Mouse (Mus musculus): ENCODE measurements at regions not wholly inside any gene's neighbourhood (a gene's known extent, or its start where the extent isn't known, plus 50 kb on each side); places are given as distances from the start of the nearest gene placed in this dataset.

DNA sequence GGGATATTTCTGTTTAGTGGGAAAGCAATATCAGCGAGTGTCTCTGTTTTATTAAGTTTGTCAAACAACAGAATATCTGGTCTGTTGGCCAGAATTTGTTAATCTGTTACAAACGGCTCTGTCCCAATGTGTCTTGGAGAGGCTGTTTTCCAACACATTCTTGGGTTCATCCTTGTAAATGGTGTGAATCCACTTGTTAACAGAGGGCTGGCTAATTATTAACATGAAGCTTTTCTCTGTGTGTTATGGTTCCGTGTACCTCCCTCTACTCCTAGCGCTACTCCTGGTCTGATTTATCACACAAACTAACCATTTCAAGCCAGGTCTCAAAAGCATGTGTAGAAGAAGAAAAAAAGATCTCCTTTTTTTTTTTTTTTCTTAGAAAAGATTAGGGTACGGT, 60.4 kb downstream of the Pou3f3 start:
- intact Hi-C loops (cut with DNase I): no loop called here
- no peak for DNase-seq

DNA sequence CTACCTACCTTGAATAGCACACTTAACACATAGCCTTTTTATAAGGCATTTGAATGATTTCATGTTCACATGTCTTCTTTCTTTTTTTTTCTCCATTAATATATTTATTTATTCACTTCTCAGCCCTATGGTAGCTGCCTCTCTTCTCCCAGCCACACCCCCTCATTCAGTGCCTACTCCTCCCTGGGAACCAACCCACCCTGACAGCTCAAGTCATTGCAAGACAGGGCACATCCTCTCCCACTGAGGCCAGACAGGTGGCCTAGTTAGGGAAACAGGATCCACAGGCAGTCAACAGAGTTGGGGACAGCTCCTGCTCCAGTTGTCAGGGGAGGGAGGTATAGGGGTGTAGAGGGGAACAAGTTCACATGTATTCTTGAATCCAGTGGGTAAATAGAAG, 60.9 kb downstream of the Pou3f3 start:
- DNase-seq: no peak
- intact Hi-C loops (cut with DNase I): no loop called here

DNA sequence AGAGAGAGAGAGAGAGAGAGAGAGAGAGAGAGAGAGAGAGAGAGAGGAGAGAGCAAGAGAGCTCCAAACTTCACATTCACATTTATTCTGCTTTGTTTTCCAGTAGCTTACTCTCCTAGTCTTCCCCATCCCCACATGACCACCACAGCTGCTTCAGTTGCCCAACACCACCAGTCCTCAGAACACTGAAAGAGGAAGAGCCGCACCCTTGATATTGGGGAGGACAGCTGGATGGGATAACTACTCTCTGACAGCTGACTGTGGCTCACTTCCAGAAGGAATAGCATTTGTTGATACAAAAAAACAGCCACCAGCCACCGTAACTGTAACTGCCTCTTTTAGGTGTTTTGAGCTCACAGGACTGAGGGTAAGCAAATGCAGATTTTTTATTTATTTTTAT, 67.9 kb downstream of the Pou3f3 start:
- intact Hi-C loops (cut with DNase I): no loop called here
- DNase-seq: peak; percentile 27 to 29

DNA sequence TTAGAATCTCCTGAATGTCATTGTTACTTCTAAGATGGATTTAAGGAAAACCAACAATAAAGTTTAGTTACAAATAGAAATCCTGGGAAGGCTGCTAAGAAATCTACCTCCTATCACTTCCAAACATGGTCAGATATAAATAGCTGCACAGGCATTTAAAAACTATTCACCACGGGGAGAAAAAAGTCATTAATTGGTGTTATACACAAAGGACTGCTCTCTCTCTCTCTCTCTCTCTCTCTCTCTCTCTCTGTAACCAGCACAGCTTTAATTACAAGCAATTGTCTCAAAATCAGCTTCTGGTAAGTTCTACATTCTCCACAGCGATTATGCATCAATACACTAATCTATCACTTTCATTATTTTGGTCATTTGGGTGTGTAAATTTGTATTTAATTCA, 68.5 kb downstream of the Pou3f3 start:
- intact Hi-C loops (cut with DNase I): no loop called here
- no peak for DNase-seq

GRCm38 (mm10) chr1:42770085-42770484, 74.5 kb downstream of the Pou3f3 start:
- DNase-seq: no peak
- intact Hi-C loops (cut with DNase I): no loop called here

GRCm38 (mm10) chr1:42772000-42772399, 76.4 kb downstream of the Pou3f3 start:
- DNase-seq: no peak
- intact Hi-C loops (cut with DNase I): no loop called here

- no peak for DNase-seq
- intact Hi-C loops (cut with DNase I): no loop called here
Observed at GRCm38 (mm10) chr1:42773851-42774464, 77.1 kb upstream of the Mrps9 start.

DNA sequence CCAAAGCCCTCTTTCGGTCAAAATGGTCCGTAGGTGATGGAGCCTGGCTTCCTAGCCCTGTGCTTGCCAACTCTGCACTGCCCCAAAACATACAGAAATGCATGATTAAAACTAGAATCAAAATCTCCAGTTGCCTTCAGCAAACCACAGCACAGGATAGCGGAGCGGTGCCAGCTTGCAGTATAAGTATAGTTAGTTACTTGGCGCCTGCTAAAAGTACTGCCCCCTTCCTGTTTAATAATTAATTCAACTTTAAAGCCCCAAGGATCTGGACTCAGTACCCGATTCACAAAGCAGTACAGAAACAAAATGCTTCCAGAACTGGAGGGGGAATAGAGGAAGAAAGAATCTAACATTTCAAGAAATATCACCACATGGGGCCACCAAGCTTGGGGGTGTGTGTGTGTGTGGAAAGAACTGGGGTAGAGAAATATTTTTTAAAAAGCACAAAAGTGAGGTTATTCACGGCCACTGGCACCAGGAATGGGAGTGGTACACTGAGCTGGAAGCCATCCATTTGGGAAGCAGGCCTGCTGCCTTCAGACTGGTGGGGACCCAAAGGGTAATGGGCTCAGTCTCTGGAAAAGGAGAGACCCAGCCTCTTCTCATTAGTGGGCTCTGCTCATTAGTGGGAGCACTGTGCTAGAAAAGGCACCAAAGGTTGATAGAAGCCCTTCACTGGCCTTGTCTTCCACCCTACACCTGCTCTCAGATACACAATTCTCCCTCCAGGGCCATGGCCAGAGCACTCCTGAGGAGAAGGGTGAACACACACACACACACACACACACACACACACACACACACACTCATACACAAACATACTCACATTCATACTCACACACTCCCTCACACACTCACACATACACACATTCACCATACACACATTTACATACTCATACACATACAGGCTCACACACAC, 75.8 kb upstream of the Mrps9 start:
- intact Hi-C loops (cut with DNase I): no loop called here
- no peak for DNase-seq

- intact Hi-C loops (cut with DNase I): no loop called here
Observed at GRCm38 (mm10) chr1:42775893-42776287, 75.1 kb upstream of the Mrps9 start.

GRCm38 (mm10) chr1:42777416-42777815, 73.6 kb upstream of the Mrps9 start:
- intact Hi-C loops (cut with DNase I): no loop called here
- DNase-seq: no peak

More at GRCm38 (mm10) chr1:42775893-42776287, 75.1 kb upstream of the Mrps9 start:
- no peak for DNase-seq

DNA sequence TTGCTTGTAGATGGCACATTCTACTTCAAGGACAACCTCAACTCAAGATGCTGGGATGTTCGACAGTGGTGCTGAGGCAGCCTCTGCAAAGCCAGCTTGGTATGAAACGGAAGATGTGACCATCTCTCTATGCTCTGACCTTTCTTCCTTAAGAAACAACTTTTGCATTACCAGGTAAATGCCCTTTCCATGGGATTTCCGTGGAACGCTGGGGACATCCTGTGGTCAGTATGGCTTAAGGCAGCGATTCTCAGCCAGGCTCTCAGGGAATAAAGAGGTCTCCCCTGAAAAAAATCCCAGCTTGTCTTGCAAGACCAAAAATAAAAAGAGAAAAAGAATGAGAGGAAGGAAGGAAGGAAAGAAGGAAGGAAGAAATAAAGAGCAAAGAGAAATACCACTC, 71.3 kb upstream of the Mrps9 start:
- DNase-seq: peak; percentile 11 to 44
- intact Hi-C loops (cut with DNase I): no loop called here

- DNase-seq: no peak
- intact Hi-C loops (cut with DNase I): no loop called here
Observed at GRCm38 (mm10) chr1:42780266-42780665, 70.8 kb upstream of the Mrps9 start.

GRCm38 (mm10) chr1:42781533-42781932, 69.5 kb upstream of the Mrps9 start:
- intact Hi-C loops (cut with DNase I): no loop called here

DNA sequence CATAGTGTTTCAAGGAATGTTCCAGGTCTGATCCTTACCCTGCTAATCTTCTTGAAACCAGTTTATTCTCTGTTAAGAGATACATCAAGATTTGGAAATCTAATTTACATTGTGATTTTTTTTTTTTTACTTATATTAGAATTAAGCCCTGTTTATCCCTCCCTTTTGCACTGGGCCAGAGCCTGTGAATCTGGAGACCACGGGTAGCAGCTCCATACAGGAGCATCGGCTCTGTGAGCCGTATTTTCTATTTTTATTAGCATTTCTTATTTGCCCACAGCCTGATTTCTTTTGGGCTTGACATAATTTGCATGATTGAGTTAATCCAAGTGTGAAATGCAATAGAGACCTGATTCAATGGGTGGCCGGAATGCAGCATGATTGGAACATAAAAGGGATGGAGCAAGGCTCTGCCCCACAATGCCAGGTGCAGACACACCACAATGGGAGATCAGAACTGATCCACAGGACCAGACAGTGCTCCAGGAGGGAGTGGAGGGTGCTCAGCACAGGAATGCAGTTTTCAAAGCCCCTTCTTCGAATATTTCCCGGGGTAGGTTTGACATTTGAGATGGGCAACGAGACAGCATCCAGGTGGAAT, 67.9 kb upstream of the Mrps9 start:
- intact Hi-C loops (cut with DNase I): no loop called here
- DNase-seq: no peak

More at GRCm38 (mm10) chr1:42781533-42781932, 69.5 kb upstream of the Mrps9 start:
- no peak for DNase-seq

- intact Hi-C loops (cut with DNase I): no loop called here
- DNase-seq: no peak
Observed at GRCm38 (mm10) chr1:42787240-42787639, 63.8 kb upstream of the Mrps9 start.

GRCm38 (mm10) chr1:42788413-42788812, 62.6 kb upstream of the Mrps9 start:
- intact Hi-C loops (cut with DNase I): no loop called here
- no peak for DNase-seq

Data from heart, postnatal 10 days (tissue).